Mouse (Mus musculus): ENCODE data around the gene Olfr1248. TPM values are rescaled to one million over a fixed set of nuclear protein-coding genes. Genes with fewer than 3 reads are reported as not detected.
"Not testable (repeated sequence)": the region's sequence is repeated elsewhere in the genome, so short reads cannot be mapped to it uniquely, and the experiment has no call there.

The Olfr1248 gene
- not detected in 2 replicates for polyA plus RNA-seq (2016; fragmentation: Nextera tagmentation; extraction: Ambion mirVana)

GRCm38 (mm10) chr2:89618145-89618544, at the start of gene Olfr1248:
Gene Olfr1248, minus strand, starts transcription at chr2:89618245.
- not testable (repeated sequence) for H3K4me1 ChIP-seq; H3K36me3 ChIP-seq; H3K27ac ChIP-seq (replicated peaks); H3K4me3 ChIP-seq; H3K9ac ChIP-seq (replicated peaks); H3K9me3 ChIP-seq; ATAC-seq (ENCODE audit: low FRiP score, low read depth); H3K4me2 ChIP-seq (replicated peaks); H3K27me3 ChIP-seq
- WGBS: 94% methylated on average over 1 of the region's 1 CpGs

- Histone ChIP-seq H3K36me3 (no peaks in the 10 kb centered on the region), H3K4me1 (no peaks in the 10 kb centered on the region), H3K27ac (replicated peaks) (no peak within 1 kb of the TSS), H3K27me3 (no peaks in the 10 kb centered on the region), H3K9me3 (no peaks in the 10 kb centered on the region), H3K9ac (replicated peaks) (no peak within 1 kb of the TSS), H3K4me2 (replicated peaks) (no peak within 1 kb of the TSS), H3K4me3 (no peak within 1 kb of the TSS)
- no peak for ATAC-seq (ENCODE audit: low FRiP score, low read depth)
Observed at GRCm38 (mm10) chr2:89661367-89661766, 43.3 kb upstream of the Olfr1248 start, which contains the start of gene Olfr1250. Gene Olfr1250, minus strand, starts transcription at chr2:89661467.

- no peak for ATAC-seq (ENCODE audit: low FRiP score, low read depth)
- H3K9ac ChIP-seq (replicated peaks): no peak within 1 kb of the TSS
- H3K27me3 ChIP-seq: no peaks in the 10 kb centered on the region
- no peak within 1 kb of the TSS for H3K27ac ChIP-seq (replicated peaks)
- no peaks in the 10 kb centered on the region for H3K4me1 ChIP-seq
- H3K36me3 ChIP-seq: no peaks in the 10 kb centered on the region
- H3K9me3 ChIP-seq: no peaks in the 10 kb centered on the region
- WGBS: 97% methylated on average over 2 of the region's 2 CpGs
- no peak within 1 kb of the TSS for H3K4me3 ChIP-seq
- no peak within 1 kb of the TSS for H3K4me2 ChIP-seq (replicated peaks)
Observed at GRCm38 (mm10) chr2:89634883-89635282, 16.8 kb upstream of the Olfr1248 start, which contains the start of gene Olfr1249. Gene Olfr1249, minus strand, starts transcription at chr2:89634983.

- H3K36me3 ChIP-seq: no peaks in the 10 kb centered on the region
- H3K4me2 ChIP-seq (replicated peaks): no peak within 1 kb of the TSS
- no peak within 1 kb of the TSS for H3K4me3 ChIP-seq
- no peaks in the 10 kb centered on the region for H3K27me3 ChIP-seq
- H3K9ac ChIP-seq (replicated peaks): no peak within 1 kb of the TSS
- H3K9me3 ChIP-seq: no peaks in the 10 kb centered on the region
- no peak within 1 kb of the TSS for H3K27ac ChIP-seq (replicated peaks)
- 99% methylated on average over 2 of the region's 2 CpGs for WGBS
- ATAC-seq (ENCODE audit: low FRiP score, low read depth): no peak
- H3K4me1 ChIP-seq: no peaks in the 10 kb centered on the region
Observed at GRCm38 (mm10) chr2:89614030-89614429, 4.0 kb downstream of the Olfr1248 start, which contains the start of gene Olfr1247. Gene Olfr1247, minus strand, starts transcription at chr2:89614130.

- no peaks in the 10 kb centered on the region for H3K9me3 ChIP-seq
- H3K4me2 ChIP-seq (replicated peaks): no peak within 1 kb of the TSS
- no peaks in the 10 kb centered on the region for H3K36me3 ChIP-seq
- no peaks in the 10 kb centered on the region for H3K4me1 ChIP-seq
- no peaks in the 10 kb centered on the region for H3K27me3 ChIP-seq
- WGBS: 74% methylated on average over 2 of the region's 2 CpGs
- no peak for ATAC-seq (ENCODE audit: low FRiP score, low read depth)
- H3K27ac ChIP-seq (replicated peaks): no peak within 1 kb of the TSS
- no peak within 1 kb of the TSS for H3K9ac ChIP-seq (replicated peaks)
- H3K4me3 ChIP-seq: no peak within 1 kb of the TSS
Observed at GRCm38 (mm10) chr2:89593057-89593456, 25.0 kb downstream of the Olfr1248 start, which contains the start of gene Olfr1246. Gene Olfr1246, minus strand, starts transcription at chr2:89593157.

GRCm38 (mm10) chr2:89578347-89578746, 39.7 kb downstream of the Olfr1248 start, which contains the start of gene Olfr1245:
Gene Olfr1245, minus strand, starts transcription at chr2:89578447.
- H3K27ac ChIP-seq (replicated peaks): no peak within 1 kb of the TSS
- no peak within 1 kb of the TSS for H3K4me2 ChIP-seq (replicated peaks)
- no peaks in the 10 kb centered on the region for H3K36me3 ChIP-seq
- H3K4me1 ChIP-seq: no peaks in the 10 kb centered on the region
- H3K9ac ChIP-seq (replicated peaks): no peak within 1 kb of the TSS
- no peaks in the 10 kb centered on the region for H3K27me3 ChIP-seq
- no peak within 1 kb of the TSS for H3K4me3 ChIP-seq
- no peaks in the 10 kb centered on the region for H3K9me3 ChIP-seq
- WGBS: 91% methylated on average over 1 of the region's 1 CpGs
- ATAC-seq (ENCODE audit: low FRiP score, low read depth): no peak

Other genes starting within 250 kb of the Olfr1248 start
- not detected in 2 replicates for gene Olfr1238, start 208.6 kb downstream of the Olfr1248 start, polyA plus RNA-seq (2016; fragmentation: Nextera tagmentation; extraction: Ambion mirVana)
- gene Olfr1239, start 197.8 kb downstream of the Olfr1248 start, polyA plus RNA-seq (2016; fragmentation: Nextera tagmentation; extraction: Ambion mirVana): not detected in 2 replicates
- not detected in 2 replicates for gene Olfr1240, start 175.2 kb downstream of the Olfr1248 start, polyA plus RNA-seq (2016; fragmentation: Nextera tagmentation; extraction: Ambion mirVana)
- not detected in 2 replicates for gene Olfr1241, start 131.1 kb downstream of the Olfr1248 start, polyA plus RNA-seq (2016; fragmentation: Nextera tagmentation; extraction: Ambion mirVana)
- gene Olfr1242, start 119.9 kb downstream of the Olfr1248 start, polyA plus RNA-seq (2016; fragmentation: Nextera tagmentation; extraction: Ambion mirVana): not detected in 2 replicates
- gene Olfr1243, start 86.8 kb downstream of the Olfr1248 start, polyA plus RNA-seq (2016; fragmentation: Nextera tagmentation; extraction: Ambion mirVana): not detected in 2 replicates
- not detected in 2 replicates for gene Olfr1245, start 39.8 kb downstream of the Olfr1248 start, polyA plus RNA-seq (2016; fragmentation: Nextera tagmentation; extraction: Ambion mirVana)
- not detected in 2 replicates for gene Olfr1246, start 25.1 kb downstream of the Olfr1248 start, polyA plus RNA-seq (2016; fragmentation: Nextera tagmentation; extraction: Ambion mirVana)
- not detected in 2 replicates for gene Olfr1247, start 4.1 kb downstream of the Olfr1248 start, polyA plus RNA-seq (2016; fragmentation: Nextera tagmentation; extraction: Ambion mirVana)
- gene Olfr1249, start 16.7 kb upstream of the Olfr1248 start, polyA plus RNA-seq (2016; fragmentation: Nextera tagmentation; extraction: Ambion mirVana): not detected in 2 replicates
- not detected in 2 replicates for gene Olfr1250, start 43.2 kb upstream of the Olfr1248 start, polyA plus RNA-seq (2016; fragmentation: Nextera tagmentation; extraction: Ambion mirVana)
- gene Olfr1251, start 53.7 kb upstream of the Olfr1248 start, polyA plus RNA-seq (2016; fragmentation: Nextera tagmentation; extraction: Ambion mirVana): not detected in 2 replicates
- not detected in 2 replicates for gene Olfr1252, start 106.8 kb upstream of the Olfr1248 start, polyA plus RNA-seq (2016; fragmentation: Nextera tagmentation; extraction: Ambion mirVana)
- gene Olfr1253, start 138.8 kb upstream of the Olfr1248 start, polyA plus RNA-seq (2016; fragmentation: Nextera tagmentation; extraction: Ambion mirVana): not detected in 2 replicates
- gene Olfr1254, start 175.4 kb upstream of the Olfr1248 start, polyA plus RNA-seq (2016; fragmentation: Nextera tagmentation; extraction: Ambion mirVana): not detected in 2 replicates
- not detected in 2 replicates for gene Olfr1255, start 193.8 kb upstream of the Olfr1248 start, polyA plus RNA-seq (2016; fragmentation: Nextera tagmentation; extraction: Ambion mirVana)
- gene Olfr1256, start 223.3 kb upstream of the Olfr1248 start, polyA plus RNA-seq (2016; fragmentation: Nextera tagmentation; extraction: Ambion mirVana): not detected in 2 replicates
- not detected in 2 replicates for gene Olfr48, start 230.0 kb upstream of the Olfr1248 start, polyA plus RNA-seq (2016; fragmentation: Nextera tagmentation; extraction: Ambion mirVana)